Mouse (Mus musculus): ENCODE measurements around the gene Cab39l. TPM values are rescaled to one million over a fixed set of nuclear protein-coding genes. Genes with fewer than 3 reads are reported as not detected.

The Cab39l gene
- total and polyA plus RNA-seq, 3 experiments = 19.9 to 49.2 (median 33.1) TPM

GRCm38 (mm10) chr14:59624326-59624885 lies 183.6 kb downstream of the Cab39l start:
- Histone ChIP-seq H3K4me1 (ENCODE audit: control insufficient read depth in 1 of 2, insufficient read depth in 2 of 2) (peaks cover 0 to 2% of the 10 kb centered on the region in 2 experiments; a peak in 1 of 4 replicates), H3K27ac (ENCODE audit: insufficient read depth, low read depth) (no peak overlapping the region), H3K4me2 (ENCODE audit: insufficient read depth, low read depth, poor library complexity, severe bottlenecking) (peak overlapping the region; percentile 10; the same call in 1 of the 2 replicates), H3K27me3 (replicated peaks) (peaks cover 2% of the 10 kb centered on the region), H3K9ac (ENCODE audit: insufficient read depth, low read depth) (no peak overlapping the region), H3K79me2 (replicated peaks; ENCODE audit: control insufficient read depth, extremely low read depth, insufficient read depth, poor library complexity, severe bottlenecking) (no peaks in the 10 kb centered on the region), H3K9me3 (replicated peaks; ENCODE audit: low read length) (no peaks in the 10 kb centered on the region), H3K4me3 (replicated peaks in 1 of 3; ENCODE audit: low read depth in 2 of 3, low read length in 2 of 3, poor library complexity in 1 of 3) (no peak overlapping the region), H3K36me3 (replicated peaks in 1 of 2; ENCODE audit: control insufficient read depth in 1 of 2, insufficient read depth in 1 of 2, low read length in 1 of 2) (no peaks in the 10 kb centered on the region)
- DNase-seq (ENCODE audit: extremely low read depth) = no peak
- TF ChIP-seq HCFC1 (IDR thresholded peaks at IDR 0.05; ENCODE audit: low read depth, low read length) = no peak
- no peak for TF ChIP-seq USF2 (conservative IDR thresholded peaks at IDR 0.05; ENCODE audit: low read depth, low read length)
- no peak for TF ChIP-seq ZC3H11A (IDR thresholded peaks at IDR 0.05; ENCODE audit: low read depth, low read length)
- TF ChIP-seq GABPA (IDR thresholded peaks at IDR 0.05; ENCODE audit: insufficient replicate concordance, low read depth, low read length) = no peak
- dilution Hi-C loops (cut with MboI; ENCODE audit: extremely low pct_ligation_motif_present, extremely low pct_unique_long_range_greater_than_20kb, low sequenced_read_pairs) (no loop called here), in situ Hi-C loops (cut with MboI; ENCODE audit: low pct_ligation_motif_present, low pct_unique_long_range_greater_than_20kb, low sequenced_read_pairs) (no loop called here)

GRCm38 (mm10) chr14:59625158-59625805 lies 184.5 kb downstream of the Cab39l start, which contains the start of gene Shisa2:
Gene Shisa2, plus strand, starts transcription at chr14:59625308.
- TF ChIP-seq ZC3H11A (IDR thresholded peaks at IDR 0.05; ENCODE audit: low read depth, low read length) = no peak
- peak in 1 of 2 experiments; percentile 32; a peak in 1 of 4 replicates for TF ChIP-seq CTCF (conservative IDR thresholded peaks at IDR 0.05 in 1 of 2, IDR thresholded peaks at IDR 0.05 in 1 of 2; ENCODE audit: low read depth in 2 of 2, low read length in 2 of 2)
- peak; percentile 84 for TF ChIP-seq NRF1 (IDR thresholded peaks at IDR 0.05; ENCODE audit: low read depth, low read length)
- TF ChIP-seq POLR2A (IDR thresholded peaks at IDR 0.05; ENCODE audit: low read depth, low read length) = no peak
- TF ChIP-seq USF2 (conservative IDR thresholded peaks at IDR 0.05; ENCODE audit: low read depth, low read length) = no peak
- TF ChIP-seq E2F4 (IDR thresholded peaks at IDR 0.05; ENCODE audit: insufficient replicate concordance, low read depth, low read length) = no peak
- TF ChIP-seq EP300 (IDR thresholded peaks at IDR 0.05; ENCODE audit: low read length) = no peak
- no peak for TF ChIP-seq ZNF384 (IDR thresholded peaks at IDR 0.05; ENCODE audit: low read depth, low read length)
- no peak for TF ChIP-seq CHD2 (IDR thresholded peaks at IDR 0.05; ENCODE audit: low read length)
- no peak for TF ChIP-seq BHLHE40 (IDR thresholded peaks at IDR 0.05; ENCODE audit: low read depth, low read length)
- dilution Hi-C loops (cut with MboI; ENCODE audit: extremely low pct_ligation_motif_present, extremely low pct_unique_long_range_greater_than_20kb, low sequenced_read_pairs) (no loop called here), in situ Hi-C loops (cut with MboI; ENCODE audit: low pct_ligation_motif_present, low pct_unique_long_range_greater_than_20kb, low sequenced_read_pairs) (no loop called here)
- Histone ChIP-seq H3K27ac (ENCODE audit: insufficient read depth, low read depth) (no peak within 1 kb of the TSS), H3K4me2 (ENCODE audit: insufficient read depth, low read depth, poor library complexity, severe bottlenecking) (peak within 1 kb of the TSS; percentile 10), H3K27me3 (replicated peaks) (peaks cover 2% of the 10 kb centered on the region), H3K4me3 (replicated peaks in 1 of 3; ENCODE audit: low read depth in 2 of 3, low read length in 2 of 3, poor library complexity in 1 of 3) (peak within 1 kb of the TSS in 2 of 3 experiments; percentile 11 to 19), H3K36me3 (replicated peaks in 1 of 2; ENCODE audit: control insufficient read depth in 1 of 2, insufficient read depth in 1 of 2, low read length in 1 of 2) (no peaks in the 10 kb centered on the region), H3K9ac (ENCODE audit: insufficient read depth, low read depth) (no peak within 1 kb of the TSS), H3K4me1 (ENCODE audit: control insufficient read depth in 1 of 2, insufficient read depth in 2 of 2) (peaks cover 5 to 7% of the 10 kb centered on the region in 2 experiments), H3K9me3 (replicated peaks; ENCODE audit: low read length) (no peaks in the 10 kb centered on the region), H3K79me2 (replicated peaks; ENCODE audit: control insufficient read depth, extremely low read depth, insufficient read depth, poor library complexity, severe bottlenecking) (no peaks in the 10 kb centered on the region)
- DNase-seq (ENCODE audit: extremely low read depth) = no peak
